Mouse (Mus musculus) ES-Bruce4 (cell line): Measurements from ENCODE around the gene Sox9.

Experiments used
- CTCF ChIP-seq: IDR thresholded peaks from one replicate; pipeline ENCODE4 v1.8.1; 2011; ENCODE audit warnings: low read depth, low read length
- EP300 ChIP-seq: IDR thresholded peaks from 2 replicates; pipeline ENCODE4 v1.6.1; 2011; ENCODE audit warnings: low read depth, low read length; ENCODE audit not compliant: insufficient read depth
- POLR2A ChIP-seq: IDR thresholded peaks from one replicate; pipeline ENCODE4 v1.8.1; 2011; ENCODE audit warnings: low read length; ENCODE audit not compliant: insufficient read depth

GRCm38 (mm10) chr11:112784347-112784902 lies 2.4 kb downstream of the Sox9 start:
- TF ChIP-seq CTCF (no peak), POLR2A (no peak), EP300 (no peak)
